Mouse (Mus musculus) macrophage (primary cell): ENCODE measurements around the gene Npff. TPM values are rescaled to one million over a fixed set of nuclear protein-coding genes. Genes with fewer than 3 reads are reported as not detected.
A peak's percentile ranks its signal among the peaks of the same experiment; 100 is the strongest.

ENCODE experiments used
- H3K27ac ChIP-seq: fragments of 350-480 bp; formaldehyde crosslinking; 2 replicates; pipeline ENCODE4 v1.9.0; 2021
- H3K36me3 ChIP-seq: fragments of 350-480 bp; formaldehyde crosslinking; 2 replicates; pipeline ENCODE4 v1.9.0; 2021; ENCODE audit errors: inconsistent target
- H3K4me3 ChIP-seq: fragments of 350-480 bp; formaldehyde crosslinking; 2 replicates; pipeline ENCODE4 v1.9.0; 2021; ENCODE audit errors: inconsistent target
- H3K79me2 ChIP-seq: fragments of 350-480 bp; formaldehyde crosslinking; 2 replicates; pipeline ENCODE4 v1.9.0; 2021; ENCODE audit errors: inconsistent target
- WGBS: methylation state at CpG from one replicate; pipeline ENCODE4 v1.1.7; 2026; ENCODE audit warnings: inconsistent platforms; ENCODE audit not compliant: missing documents; 5-methylcytosine and 5-hydroxymethylcytosine counted together
- polyA plus RNA-seq: library from polyadenylated mRNA; stranded (reverse); fragments of 250-400 nt; gene quantifications from 3 replicates; pipeline ENCODE4 v1.2.4, GENCODE M21; 2018; ENCODE audit warnings: inconsistent platforms

Gene Npff
- polyA plus RNA-seq, 1 experiment from 2014 or later, result 1.0 TPM

- Histone ChIP-seq H3K79me2 (peaks cover 26% of the 10 kb centered on the region), H3K4me3 (peak overlapping the region; percentile 80), H3K36me3 (no peaks in the 10 kb centered on the region), H3K27ac (no peak overlapping the region)
- WGBS, result 13% methylated on average over 12 of the region's 12 CpGs
Measured at GRCm38 (mm10) chr15:102516293-102516692, 8.4 kb downstream of the Npff start.

- WGBS, result 95% methylated on average over 4 of the region's 4 CpGs
- peak overlapping the region; percentile 80; the same call in 1 of the 2 replicates for H3K4me3 ChIP-seq
- H3K27ac ChIP-seq, result no peak overlapping the region
- no peaks in the 10 kb centered on the region for H3K36me3 ChIP-seq
- peaks cover 21% of the 10 kb centered on the region for H3K79me2 ChIP-seq
Measured at GRCm38 (mm10) chr15:102515791-102516190, 9.0 kb downstream of the Npff start.

DNA sequence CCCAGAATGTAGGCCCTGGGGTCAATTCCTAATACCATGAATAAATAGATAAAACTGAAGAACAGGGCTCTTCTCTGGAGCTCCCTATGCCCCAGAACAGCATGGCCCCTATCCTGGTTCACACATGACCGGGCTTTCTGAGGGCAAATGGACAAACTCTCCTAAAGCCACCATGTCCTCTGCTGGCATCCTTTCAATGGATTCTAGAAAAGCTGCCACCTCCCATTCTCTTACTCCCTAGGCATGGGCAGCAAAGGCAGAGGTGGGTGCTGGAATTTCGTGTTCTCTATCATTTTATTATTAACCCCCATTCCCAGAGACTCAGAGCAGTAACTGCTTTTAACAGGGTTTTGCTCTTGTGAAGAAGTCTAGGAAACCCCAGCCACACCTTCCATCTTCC, 9.5 kb downstream of the Npff start:
- Histone ChIP-seq H3K79me2 (peaks cover 16% of the 10 kb centered on the region), H3K27ac (no peak overlapping the region), H3K36me3 (no peaks in the 10 kb centered on the region), H3K4me3 (no peak overlapping the region)
- 100% methylated on average over 2 of the region's 2 CpGs for WGBS

DNA sequence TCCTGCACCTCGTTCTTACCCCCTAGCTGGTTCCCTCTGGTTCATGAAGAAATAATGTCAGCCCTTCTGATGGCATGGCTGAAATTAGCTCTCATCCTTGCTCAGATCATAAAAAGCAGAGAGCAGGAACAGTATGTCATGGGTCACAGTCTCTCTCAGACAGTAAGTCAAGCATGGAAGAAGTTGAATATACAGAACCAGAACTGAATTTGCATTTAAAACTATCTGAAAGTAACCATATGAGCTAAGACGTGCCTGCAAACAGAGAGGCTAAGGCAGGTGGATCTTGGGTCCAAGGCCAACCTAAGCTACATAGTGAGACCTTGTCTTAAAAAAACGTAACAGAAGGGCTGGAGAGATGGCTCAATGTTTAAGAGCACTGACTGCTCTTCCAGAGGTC, 11.7 kb downstream of the Npff start:
- Histone ChIP-seq H3K79me2 (peaks cover 19% of the 10 kb centered on the region), H3K4me3 (no peak overlapping the region), H3K27ac (no peak overlapping the region), H3K36me3 (no peaks in the 10 kb centered on the region)
- 82% methylated on average over 3 of the region's 3 CpGs for WGBS

GRCm38 (mm10) chr15:102512471-102512870, 12.3 kb downstream of the Npff start:
- Histone ChIP-seq H3K36me3 (no peaks in the 10 kb centered on the region), H3K27ac (no peak overlapping the region), H3K4me3 (no peak overlapping the region), H3K79me2 (peaks cover 19% of the 10 kb centered on the region)

- H3K36me3 ChIP-seq, result no peaks in the 10 kb centered on the region
- H3K27ac ChIP-seq, result no peak overlapping the region
- no peak overlapping the region for H3K4me3 ChIP-seq
- H3K79me2 ChIP-seq, result peaks cover 19% of the 10 kb centered on the region
- 92% methylated on average over 5 of the region's 5 CpGs for WGBS
Measured at GRCm38 (mm10) chr15:102512010-102512409, 12.7 kb downstream of the Npff start.

DNA sequence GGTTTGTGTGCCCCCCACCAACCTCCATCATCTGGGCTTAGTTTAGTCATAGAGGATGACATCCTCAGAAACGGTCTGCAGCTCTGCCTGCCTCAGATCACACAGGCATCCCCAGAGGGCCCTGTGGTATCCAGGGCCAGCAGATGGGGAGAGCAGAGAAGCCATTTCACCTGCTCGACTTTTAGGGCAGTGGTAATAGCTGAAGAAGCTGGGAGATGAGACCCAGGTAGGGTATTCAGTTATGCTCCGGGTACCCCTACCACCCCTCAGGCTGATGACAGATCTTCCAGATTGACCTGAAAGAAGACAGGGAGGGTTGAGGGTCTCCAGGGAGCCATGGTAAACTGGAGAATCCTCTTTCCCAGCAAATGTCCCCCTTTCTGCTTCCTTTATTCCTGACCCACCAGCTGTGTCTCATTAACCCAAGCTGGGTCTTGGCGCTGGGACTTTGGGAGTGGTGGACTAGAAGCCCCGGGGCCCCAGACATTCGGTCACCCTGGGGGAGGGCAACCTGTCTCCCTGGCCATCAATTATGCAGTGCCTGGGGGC, 13.4 kb downstream of the Npff start:
- Histone ChIP-seq H3K36me3 (no peaks in the 10 kb centered on the region), H3K27ac (no peak overlapping the region), H3K4me3 (no peak overlapping the region), H3K79me2 (peaks cover 19% of the 10 kb centered on the region)
- 76% methylated on average over 6 of the region's 6 CpGs for WGBS

DNA sequence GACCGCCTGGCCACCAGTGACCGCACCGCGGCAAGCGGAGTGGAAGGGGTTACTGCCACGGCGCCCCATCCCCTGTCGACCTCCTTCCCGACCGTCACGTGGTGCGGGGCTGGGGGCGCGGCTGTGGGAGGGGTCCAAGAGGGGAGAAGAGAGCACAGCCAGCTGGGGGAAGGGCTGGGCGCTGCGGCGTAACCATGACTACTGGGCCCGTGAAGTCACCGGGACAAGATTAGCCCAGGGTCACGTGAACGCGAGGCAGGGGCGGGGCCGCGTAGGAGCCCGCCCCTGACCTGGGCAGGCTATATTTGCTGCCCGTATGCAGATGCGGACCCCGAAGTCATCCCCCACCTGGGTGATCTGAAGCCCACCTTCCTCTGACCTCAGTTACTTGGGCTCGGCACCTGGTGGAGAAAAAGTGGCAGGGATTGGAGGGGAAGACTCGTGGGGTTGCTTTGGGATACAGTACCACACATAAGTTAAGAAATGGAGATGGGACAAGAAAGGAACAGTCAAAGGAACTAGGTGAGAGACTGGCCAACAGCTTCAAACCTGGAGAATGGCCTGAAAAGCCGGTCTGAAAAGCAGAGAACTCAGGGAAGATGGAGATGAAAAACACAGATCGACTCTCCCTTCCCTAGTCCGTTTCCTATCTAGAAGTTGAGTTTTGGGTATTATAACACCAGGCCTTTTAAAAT, 14.0 kb downstream of the Npff start:
- peak overlapping the region; percentile 46 for H3K4me3 ChIP-seq
- H3K27ac ChIP-seq, result peak overlapping the region; percentile 62
- H3K36me3 ChIP-seq, result no peaks in the 10 kb centered on the region
- WGBS, result 7% methylated on average over 34 of the region's 34 CpGs
- H3K79me2 ChIP-seq, result peaks cover 19% of the 10 kb centered on the region

GRCm38 (mm10) chr15:102510110-102510509, 14.6 kb downstream of the Npff start:
- Histone ChIP-seq H3K79me2 (peaks cover 20% of the 10 kb centered on the region), H3K27ac (peak overlapping the region; percentile 62), H3K4me3 (peak overlapping the region; percentile 46), H3K36me3 (no peaks in the 10 kb centered on the region)
- 22% methylated on average over 9 of the region's 9 CpGs for whole genome bisulfite sequencing

DNA sequence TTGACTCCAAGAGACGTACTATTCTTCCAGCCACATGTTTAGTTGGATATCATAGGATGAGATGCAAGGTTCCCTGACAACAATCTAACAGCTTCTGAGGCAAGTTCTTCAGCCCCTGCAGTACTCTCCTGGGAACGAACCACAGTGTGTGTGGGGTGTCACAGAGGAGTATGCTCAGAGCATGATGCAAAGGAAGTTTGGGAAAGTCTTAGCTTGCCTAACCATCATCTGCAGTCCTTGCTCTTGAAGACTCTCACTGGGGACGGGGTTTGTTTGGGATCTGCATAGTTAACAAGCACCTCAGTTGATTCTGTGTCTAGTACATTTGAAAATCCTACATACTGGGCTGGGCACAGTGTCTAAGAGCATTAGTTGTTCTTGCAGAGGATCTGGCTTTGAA, 16.4 kb downstream of the Npff start:
- 92% methylated on average over 3 of the region's 3 CpGs for WGBS
- H3K36me3 ChIP-seq, result peaks cover 10% of the 10 kb centered on the region
- no peak overlapping the region for H3K4me3 ChIP-seq
- peaks cover 22% of the 10 kb centered on the region for H3K79me2 ChIP-seq
- 0 out of 2 replicates have a peak overlapping the region, but pooled peaks have one; percentile 69 for H3K27ac ChIP-seq

GRCm38 (mm10) chr15:102507561-102507960, 17.2 kb downstream of the Npff start:
- Histone ChIP-seq H3K36me3 (peaks cover 17% of the 10 kb centered on the region), H3K79me2 (peaks cover 22% of the 10 kb centered on the region), H3K4me3 (no peak overlapping the region), H3K27ac (peak overlapping the region; percentile 69)

- Histone ChIP-seq H3K27ac (peak overlapping the region; percentile 69), H3K79me2 (peaks cover 22% of the 10 kb centered on the region), H3K4me3 (no peak overlapping the region), H3K36me3 (peaks cover 24% of the 10 kb centered on the region)
- 88% methylated on average over 1 of the region's 1 CpGs for WGBS
Measured at GRCm38 (mm10) chr15:102506864-102507263, 17.9 kb downstream of the Npff start.

DNA sequence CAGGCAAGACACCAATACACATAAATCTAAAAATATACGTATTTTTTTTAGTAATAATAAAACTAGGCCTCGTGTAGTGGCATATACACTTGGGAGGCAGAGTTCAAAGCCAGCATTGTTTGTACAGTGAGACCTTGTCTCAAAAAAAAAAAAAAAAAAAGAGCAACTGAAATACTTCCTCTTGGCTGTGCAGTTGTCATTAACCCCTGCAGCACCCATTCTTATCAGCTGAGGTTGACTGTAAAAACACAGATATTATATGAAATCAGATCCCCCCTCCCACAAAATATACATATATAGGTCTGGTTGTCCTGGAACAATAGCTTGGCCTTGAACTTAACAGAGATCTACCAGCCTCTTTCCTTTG, 18.3 kb downstream of the Npff start:
- H3K79me2 ChIP-seq, result peaks cover 22% of the 10 kb centered on the region
- H3K27ac ChIP-seq, result peak overlapping the region; percentile 69
- whole genome bisulfite sequencing, result 17% methylated on average over 2 of the region's 2 CpGs
- no peak overlapping the region for H3K4me3 ChIP-seq
- peaks cover 29% of the 10 kb centered on the region for H3K36me3 ChIP-seq

DNA sequence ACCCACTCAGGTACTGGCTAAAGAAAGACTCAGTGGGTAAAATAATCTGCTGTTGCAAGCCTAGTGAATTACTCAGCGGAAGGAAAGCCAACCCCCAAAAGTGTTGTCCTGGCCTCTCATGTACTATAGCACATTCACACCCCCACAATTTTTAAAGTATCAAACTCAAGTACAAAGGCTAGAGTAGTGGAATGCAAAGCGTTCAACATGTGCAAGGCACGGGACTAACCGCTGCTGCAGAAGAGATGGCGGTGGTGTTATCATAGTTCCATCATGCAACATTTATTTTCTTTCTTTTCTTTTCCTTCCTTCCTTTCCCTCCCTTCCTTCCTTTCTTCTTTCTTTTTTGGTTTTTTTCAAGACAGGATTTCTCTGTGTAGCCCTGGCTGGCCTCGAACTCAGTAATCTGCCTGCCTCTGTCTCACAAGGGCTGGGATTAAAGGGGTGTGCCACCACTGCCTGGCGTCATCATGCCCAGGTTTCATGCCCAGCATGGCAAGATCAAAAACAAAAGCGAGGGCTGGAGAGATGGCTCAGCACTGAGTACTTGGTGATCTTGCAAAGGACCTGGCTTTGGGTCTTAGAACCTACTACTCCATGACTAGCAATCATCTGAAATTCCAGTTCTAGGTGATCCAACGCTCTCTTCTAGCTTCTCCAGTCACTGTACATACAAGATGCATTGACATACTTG, 18.8 kb downstream of the Npff start:
- WGBS, result 86% methylated on average over 9 of the region's 9 CpGs
- H3K36me3 ChIP-seq, result peaks cover 34% of the 10 kb centered on the region
- peaks cover 22% of the 10 kb centered on the region for H3K79me2 ChIP-seq
- H3K4me3 ChIP-seq, result no peak overlapping the region
- H3K27ac ChIP-seq, result peak overlapping the region; percentile 69

DNA sequence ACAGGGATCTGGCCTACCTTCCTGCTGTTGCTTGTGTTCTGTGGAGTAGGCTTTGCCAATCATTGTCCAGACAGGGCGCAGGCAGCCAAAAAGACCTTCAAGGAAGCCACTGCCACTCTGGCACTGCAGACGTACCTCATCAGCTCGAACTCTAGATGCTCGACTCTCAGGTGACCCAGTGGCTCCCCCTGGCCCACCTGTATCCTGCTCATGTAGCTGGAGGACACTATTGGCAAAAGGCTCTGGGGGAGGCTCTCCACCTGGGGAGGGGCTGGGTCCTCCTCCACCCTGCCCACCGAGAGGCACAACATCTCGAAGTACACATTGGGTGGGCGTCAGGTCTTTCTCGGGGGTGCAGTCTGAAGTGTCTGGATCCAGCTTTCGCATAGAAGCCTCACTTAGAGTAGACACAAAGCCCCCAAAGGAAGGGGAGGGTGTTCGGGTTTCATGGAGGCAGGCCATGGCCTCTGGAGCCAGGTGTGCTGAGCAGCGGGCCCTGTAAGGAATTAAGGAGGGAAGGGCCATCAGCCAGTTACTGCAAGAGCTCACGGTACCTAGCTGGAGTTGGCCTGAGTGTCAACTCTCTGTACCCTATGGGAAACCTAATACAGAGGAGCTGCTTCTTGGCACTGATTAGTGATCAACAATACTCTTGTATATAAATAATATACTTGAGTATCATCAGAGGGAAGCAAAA, 19.5 kb downstream of the Npff start:
- H3K4me3 ChIP-seq, result no peak overlapping the region
- peaks cover 22% of the 10 kb centered on the region for H3K79me2 ChIP-seq
- 90% methylated on average over 8 of the region's 12 CpGs for WGBS
- peaks cover 41% of the 10 kb centered on the region for H3K36me3 ChIP-seq
- no peak overlapping the region for H3K27ac ChIP-seq
